Mouse (Mus musculus) cerebellum, postnatal 25 days (tissue): ENCODE results near the gene Slc16a10.
A peak's percentile ranks its signal among the peaks of the same experiment; 100 is the strongest.

ENCODE experiments used
- DNase-seq, 2 experiments: peaks; one replicate each; pipeline ENCODE4 v3.0.0; 2021; ENCODE audit warnings: mixed read lengths in 2 of 2

Slc16a10 gene

GRCm38 (mm10) chr10:40141864-40142523 is at the start of gene Slc16a10:
TSS of gene Slc16a10 (minus strand) at chr10:40142258.
- peak; percentile 95 to 97 for DNase-seq

- no peak for DNase-seq
Observed at GRCm38 (mm10) chr10:40191338-40191979, 49.4 kb upstream of the Slc16a10 start.

GRCm38 (mm10) chr10:40190871-40191270 is 48.8 kb upstream of the Slc16a10 start:
- no peak for DNase-seq

GRCm38 (mm10) chr10:40189689-40190088 is 47.6 kb upstream of the Slc16a10 start:
- DNase-seq: no peak

GRCm38 (mm10) chr10:40188831-40189230 is 46.8 kb upstream of the Slc16a10 start:
- DNase-seq: no peak

- DNase-seq: no peak
Observed at GRCm38 (mm10) chr10:40185956-40186355, 43.9 kb upstream of the Slc16a10 start.

- DNase-seq: no peak
Observed at GRCm38 (mm10) chr10:40180011-40180410, 38.0 kb upstream of the Slc16a10 start.

GRCm38 (mm10) chr10:40179142-40179541 is 37.1 kb upstream of the Slc16a10 start:
- no peak for DNase-seq

GRCm38 (mm10) chr10:40177323-40177962 is 35.4 kb upstream of the Slc16a10 start:
- peak; percentile 27 to 44 for DNase-seq

- no peak for DNase-seq
Observed at GRCm38 (mm10) chr10:40172136-40172535, 30.1 kb upstream of the Slc16a10 start.

- no peak for DNase-seq
Observed at GRCm38 (mm10) chr10:40171211-40171610, 29.2 kb upstream of the Slc16a10 start.

- DNase-seq: no peak
Observed at GRCm38 (mm10) chr10:40170141-40170558, 28.1 kb upstream of the Slc16a10 start.

GRCm38 (mm10) chr10:40169566-40169965 is 27.5 kb upstream of the Slc16a10 start:
- no peak for DNase-seq

- no peak for DNase-seq
Observed at GRCm38 (mm10) chr10:40169088-40169487, 27.0 kb upstream of the Slc16a10 start.

GRCm38 (mm10) chr10:40164421-40165386 is 22.6 kb upstream of the Slc16a10 start:
- DNase-seq: peak; percentile 44 to 60

- no peak for DNase-seq
Observed at GRCm38 (mm10) chr10:40163914-40164313, 21.9 kb upstream of the Slc16a10 start.

- DNase-seq: no peak
Observed at GRCm38 (mm10) chr10:40163338-40163737, 21.3 kb upstream of the Slc16a10 start.

GRCm38 (mm10) chr10:40161701-40162255 is 19.7 kb upstream of the Slc16a10 start:
- no peak for DNase-seq

- no peak for DNase-seq
Observed at GRCm38 (mm10) chr10:40161236-40161635, 19.2 kb upstream of the Slc16a10 start.

- DNase-seq: no peak
Observed at GRCm38 (mm10) chr10:40152550-40152857, 10.4 kb upstream of the Slc16a10 start.

GRCm38 (mm10) chr10:40151852-40152549 is 9.9 kb upstream of the Slc16a10 start:
- DNase-seq: no peak

GRCm38 (mm10) chr10:40149584-40150145 is 7.6 kb upstream of the Slc16a10 start:
- no peak for DNase-seq
